9 mouse cellular contexts compared by ENCODE assay signal in genomic region chr10:17562410-17563350, GRCm38 (mm10).
DNase-seq lines count a peak whose midpoint lies in the region; ATAC-seq lines count a peak whose summit lies in the region.
"Had no signal": no experiment of that assay in that cellular context is flagged by ENCODE, and none has a peak within 500 bp of the region (broad histone marks: within the 10 kb centered on the region; RNA-seq: fewer than 3 reads in every experiment).

No protein-coding gene starts in this region.

- no peaks in the 10 kb centered on the region for H3K9me3 ChIP-seq in stomach, embryonic 14.5 days (ENCODE audit: control insufficient read depth, low read depth, low read length)
- no peaks in the 10 kb centered on the region for H3K9me3 ChIP-seq in heart, embryonic 10.5 days

- H3K27ac ChIP-seq in stomach, embryonic 14.5 days (ENCODE audit: low read length) = no peak overlapping the region
- H3K27ac ChIP-seq in heart, embryonic 10.5 days = no peak overlapping the region

- H3K4me2 ChIP-seq in stomach, embryonic 14.5 days (replicated peaks; ENCODE audit: low read depth, low read length) = no peak overlapping the region

- H3K27me3 ChIP-seq in stomach, embryonic 14.5 days (ENCODE audit: control insufficient read depth, insufficient read depth, low read length) = no peaks in the 10 kb centered on the region
- H3K27me3 ChIP-seq in heart, embryonic 10.5 days (ENCODE audit: insufficient read depth, poor library complexity, severe bottlenecking) = no peaks in the 10 kb centered on the region
- H3K27me3 ChIP-seq: Patski had no signal

- 54% methylated on average over 7 of the region's 7 CpGs for WGBS in stomach, embryonic 14.5 days
- 59% methylated on average over 7 of the region's 7 CpGs for WGBS in heart, embryonic 10.5 days

- H3K4me1 ChIP-seq in stomach, embryonic 14.5 days (ENCODE audit: control insufficient read depth, insufficient read depth, low read length) = 0 out of 2 replicates have a peak, but pooled peaks cover 3% of the 10 kb centered on the region
- H3K4me1 ChIP-seq in heart, embryonic 10.5 days = peaks cover 32% of the 10 kb centered on the region

- H3K4me3 ChIP-seq in stomach, embryonic 14.5 days (ENCODE audit: low read depth, low read length) = no peak overlapping the region
- no peak overlapping the region for H3K4me3 ChIP-seq in heart, embryonic 10.5 days

- H3K36me3 ChIP-seq in stomach, embryonic 14.5 days (ENCODE audit: control insufficient read depth, insufficient read depth, low read length) = no peaks in the 10 kb centered on the region
- no peaks in the 10 kb centered on the region for H3K36me3 ChIP-seq in heart, embryonic 10.5 days

- H3K9ac ChIP-seq in stomach, embryonic 14.5 days (replicated peaks; ENCODE audit: low read depth, low read length) = no peak overlapping the region

- peak; percentile 57; the same call in 1 of the 2 replicates for ATAC-seq in stomach, embryonic 14.5 days (ENCODE audit: insufficient number of reproducible peaks, insufficient read depth, low FRiP score, low read depth)
- ATAC-seq: Patski had no signal

- peak; percentile 93 for DNase-seq in heart, adult 11 months
- DNase-seq in heart, adult 8-10 months (ENCODE audit: low spot score) = no peak
- DNase-seq in ovary, adult 18-20 months (ENCODE audit: low spot score) = peak; percentile 36
- DNase-seq in ovary, postnatal 36 days (ENCODE audit: low spot score) = no peak
- DNase-seq in layer of hippocampus, postnatal 14 days (ENCODE audit: low spot score in 2 of 2) = peak; percentile 4 to 10
- DNase-seq in natural killer cell, adult 2 months (ENCODE audit: low spot score in 2 of 2) = no peak
- no peak for DNase-seq in heart, embryonic 10.5 days (ENCODE audit: low spot score)

Comparison
In these comparisons a context has a peak if more than half of its experiments do, and no peak if none do; other contexts are left out.
1. DNase-seq: peak in heart, adult 11 months (single experiment), ovary, adult 18-20 months (single experiment) and layer of hippocampus, postnatal 14 days (2 of 2); none in heart, adult 8-10 months (single experiment), ovary, postnatal 36 days (single experiment), natural killer cell, adult 2 months (0 of 2) and heart, embryonic 10.5 days (single experiment).